Mouse (Mus musculus) retina, embryonic 14.5 days (tissue): Measurements from ENCODE around the gene Vmn1r237.

Experiments used
- DNase-seq: peaks from one replicate; pipeline ENCODE4 v3.0.0-alpha.2; 2015; ENCODE audit warnings: low spot score

The Vmn1r237 gene

DNA sequence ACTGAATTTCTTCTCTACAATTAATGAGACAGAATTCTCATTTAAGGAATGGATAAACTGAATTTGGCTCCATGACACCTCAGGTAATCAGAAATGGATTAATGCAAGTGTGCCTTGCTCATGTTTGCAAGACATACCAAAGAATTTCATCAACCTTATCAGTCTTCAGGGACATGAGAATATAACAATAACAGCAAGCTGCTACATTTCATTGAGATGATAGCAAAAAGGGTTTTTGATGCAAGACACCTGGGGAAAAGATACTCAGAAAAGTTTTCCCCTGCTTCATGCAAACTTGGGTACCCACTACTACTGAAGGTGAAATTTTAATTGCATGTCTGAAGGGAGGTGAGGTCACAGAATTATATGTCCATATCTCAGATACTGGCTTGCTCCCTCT lies at the start of gene Vmn1r237:
Gene Vmn1r237 (plus strand): TSS at position 301 of the 400 bp plus-strand sequence.
- DNase-seq = no peak

DNA sequence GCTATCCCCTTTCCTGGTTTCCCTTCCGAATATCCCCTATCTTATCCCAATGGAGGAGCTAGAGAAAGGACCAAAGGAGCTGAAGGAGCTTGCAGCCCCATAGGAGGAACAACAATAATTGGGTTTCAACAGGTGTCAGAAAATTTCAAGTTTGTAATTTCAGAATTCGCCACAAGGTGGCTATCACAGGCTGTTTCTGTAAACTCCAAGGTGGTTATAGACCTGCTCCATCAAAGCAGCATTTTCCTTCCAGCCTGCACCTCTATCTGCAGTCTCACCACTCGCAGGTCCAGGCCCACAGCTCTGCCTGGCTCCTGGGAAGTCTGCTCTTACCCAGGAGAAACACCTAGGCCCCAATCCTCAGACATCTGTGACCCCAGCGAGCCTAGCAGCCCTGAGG lies 39.6 kb upstream of the Vmn1r237 start:
- DNase-seq = peak; percentile 93

DNA sequence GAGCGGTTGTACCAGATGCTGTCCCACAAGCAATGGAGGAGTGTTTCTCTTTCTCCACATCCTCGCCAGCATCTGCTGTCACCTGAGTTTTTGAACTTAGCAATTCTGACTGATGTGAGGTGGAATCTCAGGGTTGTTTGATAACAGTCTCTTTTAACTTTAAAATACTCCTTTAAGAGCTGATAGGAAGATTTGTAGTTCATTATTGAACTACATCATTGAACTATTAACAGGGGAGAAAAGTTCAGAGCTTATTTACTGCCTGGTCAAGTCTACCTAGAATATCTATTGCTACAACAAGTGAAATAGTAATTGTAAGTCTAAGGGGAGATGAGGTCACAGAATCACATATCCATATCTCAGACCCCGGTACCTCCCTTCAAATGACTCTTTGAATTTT lies 29.0 kb upstream of the Vmn1r237 start, which contains the start of gene Vmn1r236:
Gene Vmn1r236 (plus strand): TSS at position 301 of the 400 bp plus-strand sequence.
- DNase-seq = no peak

DNA sequence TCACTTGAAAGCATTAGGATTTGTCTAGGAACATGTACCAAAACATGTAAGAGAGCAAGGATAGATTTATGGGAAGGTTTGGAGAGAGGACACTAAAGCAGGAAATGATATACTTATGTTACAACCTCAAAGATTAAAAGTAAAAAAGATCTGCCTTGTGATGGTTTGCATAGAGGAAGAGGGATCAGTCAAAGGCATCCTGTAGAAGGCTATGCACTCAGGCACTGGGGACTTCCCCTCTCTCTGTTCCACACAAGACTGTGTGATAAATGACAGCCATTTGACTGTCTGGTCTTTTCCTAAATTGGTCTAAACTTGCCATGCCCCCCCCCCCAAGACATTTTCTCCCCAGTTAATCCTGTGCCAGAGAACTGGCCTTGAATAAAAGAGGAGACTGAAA lies 27.3 kb upstream of the Vmn1r237 start:
- DNase-seq = no peak

DNA sequence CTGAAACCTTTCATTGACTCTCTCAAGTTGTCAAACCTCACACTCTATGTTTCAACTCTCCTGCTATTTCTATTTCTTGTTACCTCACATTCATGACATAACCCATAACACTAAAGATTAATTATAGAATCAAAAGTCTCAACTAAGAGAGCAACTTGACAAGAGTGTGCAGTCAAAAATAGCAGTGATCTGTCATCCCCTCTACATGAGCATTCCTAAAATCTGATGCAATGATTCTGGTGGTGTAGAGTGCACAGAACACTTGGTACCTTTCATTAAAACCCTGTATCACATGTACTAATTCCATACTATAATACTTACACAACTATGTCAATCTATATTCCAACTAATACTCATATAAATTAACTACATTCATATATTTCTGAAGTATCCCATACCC lies 22.0 kb upstream of the Vmn1r237 start:
- no peak for DNase-seq
